Mouse (Mus musculus): ENCODE measurements at regions not wholly inside any gene's neighbourhood (a gene's known extent, or its start where the extent isn't known, plus 50 kb on each side); places are given as distances from the start of the nearest gene placed in this dataset.

DNA sequence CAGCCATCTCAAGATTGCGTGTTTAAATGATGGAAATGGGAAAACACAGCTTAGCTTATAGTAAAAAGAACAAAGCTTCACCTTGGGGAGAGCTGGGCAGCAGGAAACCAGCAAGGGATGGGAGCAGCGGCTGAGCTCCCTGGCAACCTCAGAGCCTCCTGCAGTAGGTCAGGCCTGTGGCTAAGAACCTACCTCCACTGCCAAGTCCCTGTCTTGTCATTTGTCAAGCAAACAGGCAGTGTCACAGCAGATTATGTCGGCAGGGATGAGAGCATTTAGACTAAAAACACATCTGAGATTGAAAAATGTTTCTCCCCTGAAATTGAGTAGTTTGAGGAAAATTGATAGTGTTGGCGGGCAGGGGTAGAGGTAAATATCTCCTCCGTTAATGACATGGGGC lies 214.8 kb downstream of the Abcc12 start:
- TF ChIP-seq POLR2A (IDR thresholded peaks at IDR 0.05; ENCODE audit: borderline replicate concordance, extremely low read depth, low read depth, low read length), result no peak
- TF ChIP-seq CTCF (IDR thresholded peaks at IDR 0.05; ENCODE audit: insufficient read depth, low read length), result no peak
- whole genome bisulfite sequencing, result 80% methylated on average over 5 of the region's 5 CpGs

GRCm38 (mm10) chr8:86364898-86365297 lies 215.6 kb downstream of the Abcc12 start:
- 49% methylated on average over 2 of the region's 2 CpGs for WGBS
- no peak for DNase-seq
- TF ChIP-seq CTCF (IDR thresholded peaks at IDR 0.05; ENCODE audit: insufficient read depth, low read length) (no peak), POLR2A (IDR thresholded peaks at IDR 0.05; ENCODE audit: borderline replicate concordance, extremely low read depth, low read depth, low read length) (no peak)

More for the DNA sequence above, 214.8 kb downstream of the Abcc12 start:
- H3K4me3 ChIP-seq (replicated peaks; ENCODE audit: extremely low read depth, low read depth, low read length), result no peak overlapping the region
- H3K4me1 ChIP-seq (ENCODE audit: control insufficient read depth, insufficient read depth, low read length), result no peaks in the 10 kb centered on the region
- no peak for DNase-seq

GRCm38 (mm10) chr8:86360283-86360682 lies 220.2 kb downstream of the Abcc12 start:
- 62% methylated on average over 2 of the region's 2 CpGs for WGBS
- DNase-seq, result no peak
- no peak overlapping the region for H3K4me3 ChIP-seq (replicated peaks; ENCODE audit: extremely low read depth, low read depth, low read length)
- no peaks in the 10 kb centered on the region for H3K4me1 ChIP-seq (ENCODE audit: control insufficient read depth, insufficient read depth, low read length)
- TF ChIP-seq POLR2A (IDR thresholded peaks at IDR 0.05; ENCODE audit: borderline replicate concordance, extremely low read depth, low read depth, low read length), result no peak
- TF ChIP-seq CTCF (IDR thresholded peaks at IDR 0.05; ENCODE audit: insufficient read depth, low read length), result no peak

More at GRCm38 (mm10) chr8:86364898-86365297, 215.6 kb downstream of the Abcc12 start:
- H3K4me3 ChIP-seq (replicated peaks; ENCODE audit: extremely low read depth, low read depth, low read length), result no peak overlapping the region
- H3K4me1 ChIP-seq (ENCODE audit: control insufficient read depth, insufficient read depth, low read length), result no peaks in the 10 kb centered on the region

DNA sequence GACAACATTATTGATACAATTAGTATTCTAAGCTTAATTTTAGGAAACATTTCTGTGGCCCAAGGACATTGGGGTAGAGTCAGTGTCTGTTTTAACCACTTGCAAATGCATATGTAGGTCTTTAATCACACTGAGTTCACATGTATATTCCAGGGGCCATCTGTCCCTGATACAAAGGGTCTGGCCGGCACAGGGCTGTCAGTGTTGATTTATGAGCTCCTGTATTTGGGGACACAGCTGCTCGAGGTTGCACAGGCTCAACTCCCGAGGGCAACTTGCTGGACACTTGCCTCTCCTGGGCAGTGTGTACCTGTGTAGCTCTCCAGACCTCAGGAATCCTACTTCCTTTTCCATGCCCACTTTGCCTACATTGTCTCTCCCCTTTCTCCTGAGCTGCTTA lies 221.0 kb downstream of the Abcc12 start:
- no peak for TF ChIP-seq POLR2A (IDR thresholded peaks at IDR 0.05; ENCODE audit: borderline replicate concordance, extremely low read depth, low read depth, low read length)
- TF ChIP-seq CTCF (IDR thresholded peaks at IDR 0.05; ENCODE audit: insufficient read depth, low read length), result no peak
- Histone ChIP-seq H3K4me3 (replicated peaks; ENCODE audit: extremely low read depth, low read depth, low read length) (no peak overlapping the region), H3K4me1 (ENCODE audit: control insufficient read depth, insufficient read depth, low read length) (no peaks in the 10 kb centered on the region)
- no peak for DNase-seq
- 20% methylated on average over 3 of the region's 3 CpGs for WGBS

DNA sequence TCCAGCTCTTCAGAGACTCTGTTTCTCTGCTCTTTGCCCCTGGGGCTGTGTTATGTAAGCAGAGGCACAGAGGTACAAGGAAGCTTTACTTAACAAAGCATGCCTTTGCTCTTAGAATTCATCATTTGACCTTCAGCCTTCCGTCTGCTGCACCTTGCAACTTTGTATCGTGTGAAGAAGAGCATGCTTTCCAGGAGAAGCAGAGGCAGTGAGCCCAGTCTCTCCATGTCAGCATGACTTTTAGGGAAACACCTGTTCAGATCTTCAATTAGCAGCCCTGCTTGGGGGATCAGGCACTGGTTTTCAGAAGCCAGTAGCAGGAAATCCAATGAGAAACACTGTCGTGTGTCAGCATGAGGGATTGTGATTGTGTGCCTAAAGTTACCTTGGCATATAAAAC lies 226.7 kb downstream of the Abcc12 start:
- Histone ChIP-seq H3K4me1 (ENCODE audit: control insufficient read depth, insufficient read depth, low read length) (no peaks in the 10 kb centered on the region), H3K4me3 (replicated peaks; ENCODE audit: extremely low read depth, low read depth, low read length) (no peak overlapping the region)
- no peak for TF ChIP-seq CTCF (IDR thresholded peaks at IDR 0.05; ENCODE audit: insufficient read depth, low read length)
- 77% methylated on average over 3 of the region's 3 CpGs for WGBS
- no peak for DNase-seq

DNA sequence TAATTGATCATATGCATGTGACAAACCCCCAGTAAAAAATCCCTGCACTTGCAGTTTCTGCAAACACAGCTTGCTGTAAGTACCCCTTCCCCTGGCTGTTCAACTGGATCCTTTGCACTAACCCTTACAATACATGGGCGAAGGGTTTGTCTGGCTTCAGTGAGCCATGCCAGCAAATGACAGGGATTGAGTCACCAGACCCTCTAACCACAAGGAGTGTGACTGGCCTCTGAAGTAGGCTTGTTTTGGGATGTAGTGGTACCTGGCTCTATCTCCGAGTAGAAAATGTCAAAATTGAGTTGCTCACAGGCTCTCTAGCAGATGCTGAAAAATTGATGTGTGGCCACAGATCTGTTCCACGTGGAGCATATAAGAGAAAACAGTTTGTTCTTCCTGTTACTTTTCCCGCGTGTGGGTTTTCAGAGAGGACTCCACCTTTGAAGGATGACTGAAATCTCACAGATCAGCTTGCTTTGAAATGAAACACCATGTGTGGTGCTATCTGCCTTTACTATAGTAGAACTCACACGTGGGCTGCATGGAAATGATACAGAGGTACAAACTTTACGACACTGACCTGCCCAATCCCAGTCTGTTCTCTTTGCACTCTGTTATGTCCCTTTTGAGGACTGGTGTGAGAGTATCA lies 228.8 kb downstream of the Abcc12 start:
- no peaks in the 10 kb centered on the region for H3K4me1 ChIP-seq (ENCODE audit: control insufficient read depth, insufficient read depth, low read length)
- DNase-seq, result no peak
- no peak overlapping the region for H3K4me3 ChIP-seq (replicated peaks; ENCODE audit: extremely low read depth, low read depth, low read length)
- TF ChIP-seq POLR2A (IDR thresholded peaks at IDR 0.05; ENCODE audit: borderline replicate concordance, extremely low read depth, low read depth, low read length) (no peak), CTCF (IDR thresholded peaks at IDR 0.05; ENCODE audit: insufficient read depth, low read length) (no peak)
- 79% methylated on average over 7 of the region's 7 CpGs for WGBS

GRCm38 (mm10) chr8:86350128-86350527 lies 230.4 kb downstream of the Abcc12 start:
- no peaks in the 10 kb centered on the region for H3K4me1 ChIP-seq (ENCODE audit: control insufficient read depth, insufficient read depth, low read length)
- TF ChIP-seq POLR2A (IDR thresholded peaks at IDR 0.05; ENCODE audit: borderline replicate concordance, extremely low read depth, low read depth, low read length) (no peak), CTCF (IDR thresholded peaks at IDR 0.05; ENCODE audit: insufficient read depth, low read length) (no peak)
- 75% methylated on average over 2 of the region's 2 CpGs for WGBS
- no peak overlapping the region for H3K4me3 ChIP-seq (replicated peaks; ENCODE audit: extremely low read depth, low read depth, low read length)
- DNase-seq, result no peak

GRCm38 (mm10) chr8:86342016-86342684 lies 238.3 kb downstream of the Abcc12 start:
- DNase-seq, result no peak
- TF ChIP-seq CTCF (IDR thresholded peaks at IDR 0.05; ENCODE audit: insufficient read depth, low read length), result no peak
- WGBS, result 49% methylated on average over 8 of the region's 8 CpGs
- Histone ChIP-seq H3K4me3 (replicated peaks; ENCODE audit: extremely low read depth, low read depth, low read length) (no peak overlapping the region), H3K4me1 (ENCODE audit: control insufficient read depth, insufficient read depth, low read length) (no peaks in the 10 kb centered on the region; the same call in 1 of the 2 replicates)

DNA sequence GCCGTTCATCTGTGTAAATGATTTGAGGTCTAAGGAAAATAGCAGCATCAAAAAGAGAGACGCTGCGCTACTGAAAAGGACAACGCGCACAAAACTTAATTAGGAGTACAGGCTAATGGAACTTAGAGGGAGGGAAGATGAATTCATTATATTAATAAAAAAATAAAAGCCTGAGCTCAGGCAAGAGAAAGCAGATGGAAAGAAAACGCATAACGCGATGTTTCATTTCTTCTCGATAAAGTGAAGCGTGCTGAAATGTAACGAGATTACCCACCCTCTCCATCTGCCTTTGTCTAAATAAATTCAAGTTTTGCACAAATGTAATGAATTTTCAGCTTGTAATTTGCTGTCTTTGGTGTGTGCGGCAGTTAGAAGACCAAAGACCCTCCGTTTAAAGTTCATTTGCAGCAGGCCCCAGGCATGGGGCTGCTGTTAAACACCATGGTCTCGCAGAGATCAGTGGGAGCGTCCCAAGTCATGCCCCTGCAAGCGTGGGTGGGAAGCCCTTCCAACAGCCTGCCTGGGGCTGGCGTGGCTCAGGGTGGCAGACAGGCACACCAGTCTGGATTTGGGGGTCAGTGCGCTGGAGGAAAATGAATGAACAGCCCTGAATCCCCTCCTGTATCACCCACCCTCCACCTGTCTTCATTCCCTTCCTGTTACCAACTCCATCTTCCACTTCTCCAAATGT lies 241.8 kb downstream of the Abcc12 start:
- no peak for TF ChIP-seq POLR2A (IDR thresholded peaks at IDR 0.05; ENCODE audit: borderline replicate concordance, extremely low read depth, low read depth, low read length)
- no peak for TF ChIP-seq CTCF (IDR thresholded peaks at IDR 0.05; ENCODE audit: insufficient read depth, low read length)
- Histone ChIP-seq H3K4me3 (replicated peaks; ENCODE audit: extremely low read depth, low read depth, low read length) (no peak overlapping the region), H3K4me1 (ENCODE audit: control insufficient read depth, insufficient read depth, low read length) (no peaks in the 10 kb centered on the region; the same call in 1 of the 2 replicates)
- 91% methylated on average over 18 of the region's 18 CpGs for WGBS
- DNase-seq, result no peak

DNA sequence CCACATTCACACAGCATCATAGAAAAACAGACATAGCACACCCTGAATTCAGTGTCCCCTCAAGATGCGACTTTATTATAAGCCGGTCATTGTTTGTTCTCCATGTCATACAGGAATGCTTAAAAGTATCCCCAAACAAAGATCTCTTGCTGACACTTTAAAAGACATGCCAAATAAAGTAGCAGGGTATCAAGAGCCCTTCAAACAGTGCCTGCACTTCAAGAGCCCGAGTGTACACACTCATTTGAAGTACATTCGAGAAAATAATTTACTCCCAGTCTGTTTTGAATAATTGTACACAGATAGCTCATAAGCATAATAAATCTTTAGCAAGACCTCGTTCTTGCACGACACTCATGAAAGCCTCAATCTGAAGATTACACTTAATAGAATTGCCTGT lies 249.1 kb downstream of the Abcc12 start:
- Histone ChIP-seq H3K4me1 (ENCODE audit: control insufficient read depth, insufficient read depth, low read length) (no peaks in the 10 kb centered on the region; the same call in 1 of the 2 replicates), H3K4me3 (replicated peaks; ENCODE audit: extremely low read depth, low read depth, low read length) (no peak overlapping the region)
- 57% methylated on average over 6 of the region's 6 CpGs for WGBS
- DNase-seq, result no peak
- TF ChIP-seq CTCF (IDR thresholded peaks at IDR 0.05; ENCODE audit: insufficient read depth, low read length) (no peak), POLR2A (IDR thresholded peaks at IDR 0.05; ENCODE audit: borderline replicate concordance, extremely low read depth, low read depth, low read length) (no peak)
